Mouse (Mus musculus): Measurements from ENCODE around the gene Ccdc62. TPM values are rescaled to one million over a fixed set of nuclear protein-coding genes. Genes with fewer than 3 reads are reported as not detected.
A peak's percentile ranks its signal among the peaks of the same experiment; 100 is the strongest.

Ccdc62 gene
- polyA plus RNA-seq, 1 experiment from 2014 or later: 5.0 TPM

- DNase-seq (ENCODE audit: extremely low spot score, low spot score): peak; percentile 89
- Histone ChIP-seq H3K4me1 (peaks cover 14% of the 10 kb centered on the region), H3K27ac (no peak overlapping the region), H3K27me3 (ENCODE audit: poor library complexity, severe bottlenecking) (no peaks in the 10 kb centered on the region), H3K9me3 (no peaks in the 10 kb centered on the region), H3K4me3 (no peak overlapping the region), H3K36me3 (replicated peaks) (peaks cover 58% of the 10 kb centered on the region)
- WGBS: 16% methylated on average over 7 of the region's 7 CpGs
Measured at GRCm38 (mm10) chr5:124000824-124001223, 70.3 kb downstream of the Ccdc62 start.

- Histone ChIP-seq H3K4me1 (peaks cover 12% of the 10 kb centered on the region), H3K27me3 (ENCODE audit: poor library complexity, severe bottlenecking) (no peaks in the 10 kb centered on the region), H3K4me3 (no peak overlapping the region), H3K36me3 (replicated peaks) (peaks cover 62% of the 10 kb centered on the region), H3K27ac (no peak overlapping the region), H3K9me3 (no peaks in the 10 kb centered on the region)
- WGBS: 75% methylated on average over 9 of the region's 9 CpGs
- DNase-seq (ENCODE audit: extremely low spot score, low spot score): no peak
Measured at GRCm38 (mm10) chr5:124001274-124001673, 70.8 kb downstream of the Ccdc62 start.

GRCm38 (mm10) chr5:124002876-124003275 is 72.4 kb downstream of the Ccdc62 start:
- Histone ChIP-seq H3K4me3 (no peak overlapping the region), H3K27ac (no peak overlapping the region), H3K27me3 (ENCODE audit: poor library complexity, severe bottlenecking) (no peaks in the 10 kb centered on the region), H3K4me1 (0 out of 2 replicates have a peak, but pooled peaks cover 4% of the 10 kb centered on the region), H3K36me3 (replicated peaks) (peaks cover 70% of the 10 kb centered on the region), H3K9me3 (no peaks in the 10 kb centered on the region)
- 85% methylated on average over 2 of the region's 2 CpGs for WGBS
- DNase-seq (ENCODE audit: extremely low spot score, low spot score): no peak

GRCm38 (mm10) chr5:124003375-124003774 is 72.9 kb downstream of the Ccdc62 start:
- 73% methylated on average over 4 of the region's 4 CpGs for WGBS
- H3K4me3 ChIP-seq: no peak overlapping the region
- no peak overlapping the region for H3K27ac ChIP-seq
- no peaks in the 10 kb centered on the region for H3K9me3 ChIP-seq
- DNase-seq (ENCODE audit: extremely low spot score, low spot score): no peak
- H3K27me3 ChIP-seq (ENCODE audit: poor library complexity, severe bottlenecking): no peaks in the 10 kb centered on the region
- peaks cover 75% of the 10 kb centered on the region for H3K36me3 ChIP-seq (replicated peaks)
- H3K4me1 ChIP-seq: 0 out of 2 replicates have a peak, but pooled peaks cover 4% of the 10 kb centered on the region

- 0 out of 2 replicates have a peak, but pooled peaks cover 4% of the 10 kb centered on the region for H3K4me1 ChIP-seq
- 93% methylated on average over 17 of the region's 17 CpGs for WGBS
- no peak overlapping the region for H3K4me3 ChIP-seq
- H3K27me3 ChIP-seq (ENCODE audit: poor library complexity, severe bottlenecking): no peaks in the 10 kb centered on the region
- H3K9me3 ChIP-seq: no peaks in the 10 kb centered on the region
- H3K36me3 ChIP-seq (replicated peaks): peaks cover 79% of the 10 kb centered on the region
- no peak for DNase-seq (ENCODE audit: extremely low spot score, low spot score)
- H3K27ac ChIP-seq: no peak overlapping the region
Measured at GRCm38 (mm10) chr5:124004356-124005150, 74.1 kb downstream of the Ccdc62 start.

- no peaks in the 10 kb centered on the region for H3K9me3 ChIP-seq
- no peaks in the 10 kb centered on the region for H3K27me3 ChIP-seq (ENCODE audit: poor library complexity, severe bottlenecking)
- H3K4me3 ChIP-seq: no peak overlapping the region
- 94% methylated on average over 15 of the region's 15 CpGs for WGBS
- H3K4me1 ChIP-seq: peaks cover 4% of the 10 kb centered on the region; the same call in 1 of the 2 replicates
- peaks cover 83% of the 10 kb centered on the region for H3K36me3 ChIP-seq (replicated peaks)
- H3K27ac ChIP-seq: no peak overlapping the region
- no peak for DNase-seq (ENCODE audit: extremely low spot score, low spot score)
Measured at GRCm38 (mm10) chr5:124005151-124005500, 74.6 kb downstream of the Ccdc62 start.

GRCm38 (mm10) chr5:124005591-124005990 is 75.1 kb downstream of the Ccdc62 start:
- Histone ChIP-seq H3K36me3 (replicated peaks) (peaks cover 88% of the 10 kb centered on the region), H3K4me1 (peaks cover 9% of the 10 kb centered on the region), H3K9me3 (no peaks in the 10 kb centered on the region), H3K4me3 (no peak overlapping the region), H3K27ac (no peak overlapping the region), H3K27me3 (ENCODE audit: poor library complexity, severe bottlenecking) (no peaks in the 10 kb centered on the region)
- DNase-seq (ENCODE audit: extremely low spot score, low spot score): no peak
- 94% methylated on average over 11 of the region's 11 CpGs for WGBS

GRCm38 (mm10) chr5:124006082-124006873 is 75.8 kb downstream of the Ccdc62 start:
- no peak overlapping the region for H3K27ac ChIP-seq
- no peak overlapping the region for H3K4me3 ChIP-seq
- H3K4me1 ChIP-seq: peaks cover 16% of the 10 kb centered on the region
- no peaks in the 10 kb centered on the region for H3K9me3 ChIP-seq
- 93% methylated on average over 26 of the region's 26 CpGs for WGBS
- H3K27me3 ChIP-seq (ENCODE audit: poor library complexity, severe bottlenecking): no peaks in the 10 kb centered on the region
- H3K36me3 ChIP-seq (replicated peaks): peaks cover 91% of the 10 kb centered on the region
- DNase-seq (ENCODE audit: extremely low spot score, low spot score): no peak

- WGBS: 93% methylated on average over 17 of the region's 17 CpGs
- H3K36me3 ChIP-seq (replicated peaks): peaks cover 85% of the 10 kb centered on the region
Measured at GRCm38 (mm10) chr5:124006891-124007491, 76.5 kb downstream of the Ccdc62 start.

GRCm38 (mm10) chr5:124010077-124010476 is 79.6 kb downstream of the Ccdc62 start:
- no peak for DNase-seq (ENCODE audit: extremely low spot score, low spot score)
- no peaks in the 10 kb centered on the region for H3K9me3 ChIP-seq
- no peak overlapping the region for H3K4me3 ChIP-seq
- H3K36me3 ChIP-seq (replicated peaks): peaks cover 70% of the 10 kb centered on the region
- WGBS: 93% methylated on average over 8 of the region's 8 CpGs
- H3K27me3 ChIP-seq (ENCODE audit: poor library complexity, severe bottlenecking): no peaks in the 10 kb centered on the region
- H3K4me1 ChIP-seq: peaks cover 50% of the 10 kb centered on the region
- peak overlapping the region; percentile 84 for H3K27ac ChIP-seq

More at GRCm38 (mm10) chr5:124006891-124007491, 76.5 kb downstream of the Ccdc62 start:
- H3K27ac ChIP-seq: no peak overlapping the region
- no peak overlapping the region for H3K4me3 ChIP-seq
- no peaks in the 10 kb centered on the region for H3K9me3 ChIP-seq
- no peak for DNase-seq (ENCODE audit: extremely low spot score, low spot score)
- no peaks in the 10 kb centered on the region for H3K27me3 ChIP-seq (ENCODE audit: poor library complexity, severe bottlenecking)
- H3K4me1 ChIP-seq: peaks cover 23% of the 10 kb centered on the region

- Histone ChIP-seq H3K9me3 (no peaks in the 10 kb centered on the region), H3K4me1 (peaks cover 60% of the 10 kb centered on the region), H3K27ac (peak overlapping the region; percentile 84), H3K36me3 (replicated peaks) (peaks cover 64% of the 10 kb centered on the region), H3K4me3 (peak overlapping the region; percentile 33), H3K27me3 (ENCODE audit: poor library complexity, severe bottlenecking) (no peaks in the 10 kb centered on the region)
- peak; percentile 51 for DNase-seq (ENCODE audit: extremely low spot score, low spot score)
- WGBS: 30% methylated on average over 19 of the region's 19 CpGs
Measured at GRCm38 (mm10) chr5:124010910-124011655, 80.6 kb downstream of the Ccdc62 start.

- Histone ChIP-seq H3K4me1 (peaks cover 68% of the 10 kb centered on the region), H3K27me3 (ENCODE audit: poor library complexity, severe bottlenecking) (no peaks in the 10 kb centered on the region), H3K9me3 (no peaks in the 10 kb centered on the region), H3K4me3 (peak overlapping the region; percentile 33; the same call in 1 of the 2 replicates), H3K36me3 (replicated peaks) (peaks cover 64% of the 10 kb centered on the region), H3K27ac (peak overlapping the region; percentile 84)
- DNase-seq (ENCODE audit: extremely low spot score, low spot score): no peak
- 23% methylated on average over 8 of the region's 8 CpGs for WGBS
Measured at GRCm38 (mm10) chr5:124011927-124012326, 81.4 kb downstream of the Ccdc62 start.
